In genomic region chr5:116419322-116420045, GRCm38 (mm10) we compare ENCODE assay signal across 10 mouse cellular contexts. TPM values are rescaled to one million over a fixed set of nuclear protein-coding genes. Genes with fewer than 3 reads are reported as not detected.
DNase-seq lines count a peak whose midpoint lies in the region; ATAC-seq lines count a peak whose summit lies in the region.
"Had no signal": no experiment of that assay in that cellular context is flagged by ENCODE, and none has a peak within 500 bp of the region (broad histone marks: within the 10 kb centered on the region; RNA-seq: fewer than 3 reads in every experiment).

No protein-coding gene starts in this region.

- peak overlapping the region; percentile 48; the same call in 1 of the 2 replicates for H3K4me2 ChIP-seq in lung, embryonic 15.5 days
- H3K4me2 ChIP-seq in heart, embryonic 15.5 days, result peak overlapping the region; percentile 61
- peak overlapping the region; percentile 58 for H3K4me2 ChIP-seq in stomach, embryonic 16.5 days (ENCODE audit: low read depth, low read length)
- H3K4me2 ChIP-seq: hindbrain, embryonic 12.5 days had no signal

- no peak for ATAC-seq in lung, embryonic 15.5 days (ENCODE audit: borderline replicate concordance, extremely low read depth, low FRiP score, low TSS enrichment)
- ATAC-seq in heart, embryonic 15.5 days (replicated peaks; ENCODE audit: insufficient number of reproducible peaks, insufficient read depth, low FRiP score, low read depth), result no peak
- no peak for ATAC-seq in stomach, embryonic 16.5 days (ENCODE audit: insufficient read depth, low FRiP score)
- ATAC-seq: midbrain, embryonic 16.5 days had no signal

- H3K36me3 ChIP-seq in lung, embryonic 15.5 days, result 0 out of 2 replicates have a peak, but pooled peaks cover 1% of the 10 kb centered on the region
- H3K36me3 ChIP-seq in heart, embryonic 15.5 days, result peaks cover 7% of the 10 kb centered on the region; the same call in 1 of the 2 replicates
- H3K36me3 ChIP-seq in stomach, embryonic 16.5 days (ENCODE audit: control insufficient read depth, insufficient read depth, low read length), result no peaks in the 10 kb centered on the region; the same call in 1 of the 2 replicates
- H3K36me3 ChIP-seq: hindbrain, embryonic 12.5 days had no signal

- H3K27ac ChIP-seq in lung, embryonic 15.5 days, result peak overlapping the region; percentile 45
- H3K27ac ChIP-seq in heart, embryonic 15.5 days, result peak overlapping the region; percentile 63
- peak overlapping the region; percentile 94 for H3K27ac ChIP-seq in stomach, embryonic 16.5 days (ENCODE audit: low read length)

- H3K4me3 ChIP-seq in lung, embryonic 15.5 days, result no peak overlapping the region
- peak overlapping the region; percentile 43 for H3K4me3 ChIP-seq in heart, embryonic 15.5 days
- peak overlapping the region; percentile 46 for H3K4me3 ChIP-seq in stomach, embryonic 16.5 days (replicated peaks; ENCODE audit: low read length)
- H3K4me3 ChIP-seq: hindbrain, embryonic 12.5 days had no signal

- H3K9me3 ChIP-seq in lung, embryonic 15.5 days, result no peaks in the 10 kb centered on the region
- no peaks in the 10 kb centered on the region for H3K9me3 ChIP-seq in heart, embryonic 15.5 days (replicated peaks)
- H3K9me3 ChIP-seq in stomach, embryonic 16.5 days (replicated peaks; ENCODE audit: control insufficient read depth, low read length), result no peaks in the 10 kb centered on the region
- H3K9me3 ChIP-seq: hindbrain, embryonic 12.5 days had no signal

- WGBS in lung, embryonic 15.5 days, result 62% methylated on average over 6 of the region's 6 CpGs
- WGBS in heart, embryonic 15.5 days, result 31% methylated on average over 6 of the region's 6 CpGs
- WGBS in stomach, embryonic 16.5 days, result 49% methylated on average over 6 of the region's 6 CpGs

- H3K9ac ChIP-seq in lung, embryonic 15.5 days, result no peak overlapping the region
- peak overlapping the region; percentile 53 for H3K9ac ChIP-seq in heart, embryonic 15.5 days
- peak overlapping the region; percentile 65 for H3K9ac ChIP-seq in stomach, embryonic 16.5 days (ENCODE audit: low read length)
- H3K9ac ChIP-seq: hindbrain, embryonic 12.5 days had no signal

- DNase-seq in cerebellum, adult 11-12 months, result peak; percentile 33
- DNase-seq in cerebellum, adult 9-11 months, result no peak
- DNase-seq in lung, postnatal 10 days, result no peak
- no peak for DNase-seq in embryo, embryonic 11 days
- no peak for DNase-seq in right cerebral cortex, postnatal 4 days

- no peaks in the 10 kb centered on the region for H3K27me3 ChIP-seq in lung, embryonic 15.5 days
- no peaks in the 10 kb centered on the region for H3K27me3 ChIP-seq in heart, embryonic 15.5 days
- H3K27me3 ChIP-seq in stomach, embryonic 16.5 days (ENCODE audit: control insufficient read depth, insufficient read depth, low read length), result no peaks in the 10 kb centered on the region

- H3K4me1 ChIP-seq in lung, embryonic 15.5 days, result peaks cover 55% of the 10 kb centered on the region
- H3K4me1 ChIP-seq in heart, embryonic 15.5 days (replicated peaks), result peaks cover 61% of the 10 kb centered on the region
- peaks cover 49% of the 10 kb centered on the region for H3K4me1 ChIP-seq in stomach, embryonic 16.5 days (ENCODE audit: control insufficient read depth, insufficient read depth, low read length)

RNA-seq across cellular contexts. Expression of gene Hspb8, which starts 3.2 kb away (rescaled TPM):
- polyA plus RNA-seq in lung, embryonic 15.5 days (2015; fragmentation: Nextera tagmentation; extraction: Ambion mirVana), result 15.7 and 16.0 TPM in 2 replicates
- polyA plus RNA-seq in heart, embryonic 15.5 days (2015; fragmentation: Nextera tagmentation; extraction: Ambion mirVana), result 30.6 and 33.7 TPM in 2 replicates
- 35.8 and 38.5 TPM in 2 replicates for polyA plus RNA-seq in stomach, embryonic 16.5 days (2015; fragmentation: Nextera tagmentation; extraction: Ambion mirVana)
